ENCODE assay signal across 9 mouse cellular contexts in the genomic region with DNA sequence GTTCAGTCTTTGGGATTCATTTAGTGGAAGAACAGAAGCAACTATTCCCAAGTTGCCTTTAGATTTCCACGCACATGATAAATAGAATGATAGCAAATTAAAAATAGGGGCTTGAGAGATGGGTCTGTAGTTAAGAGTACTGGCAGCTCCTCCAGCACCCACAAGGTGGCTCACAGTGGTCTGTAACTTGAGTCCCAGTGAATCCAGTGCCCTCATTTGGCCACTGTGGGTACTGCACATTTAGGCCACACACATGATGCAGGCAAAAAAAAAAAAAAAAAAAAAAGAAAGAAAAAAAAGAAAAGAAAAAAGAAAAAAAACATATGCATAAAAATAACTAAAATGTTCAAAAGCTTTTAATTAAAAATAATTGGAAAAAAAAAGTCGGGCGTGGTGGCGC. TPM values are rescaled to one million over a fixed set of nuclear protein-coding genes. Genes with fewer than 3 reads are reported as not detected.
A peak's percentile ranks its signal among the peaks of the same experiment; 100 is the strongest.
DNase-seq lines count a peak whose midpoint lies in the region; ATAC-seq and TF ChIP-seq lines count a peak whose summit lies in the region.
"Had no signal": no experiment of that assay in that cellular context is flagged by ENCODE, and none has a peak within 500 bp of the region (broad histone marks: within the 10 kb centered on the region; RNA-seq: fewer than 3 reads in every experiment).

No protein-coding gene starts in this region.

- no peak overlapping the region for H3K27ac ChIP-seq in intestine, postnatal 0 days (ENCODE audit: low read depth, low read length)
- H3K27ac ChIP-seq in intestine, embryonic 15.5 days = no peak overlapping the region
- no peak overlapping the region for H3K27ac ChIP-seq in bone marrow, adult 2 months (ENCODE audit: control insufficient read depth, insufficient read depth, low read depth, low read length, poor library complexity)
- H3K27ac ChIP-seq: embryonic facial prominence, embryonic 13.5 days had no signal

- H3K9me3 ChIP-seq in intestine, postnatal 0 days (ENCODE audit: control insufficient read depth) = no peaks in the 10 kb centered on the region
- H3K9me3 ChIP-seq in intestine, embryonic 15.5 days = no peaks in the 10 kb centered on the region
- H3K9me3 ChIP-seq: embryonic facial prominence, embryonic 13.5 days had no signal

- H3K4me2 ChIP-seq in intestine, postnatal 0 days (replicated peaks; ENCODE audit: low read depth) = no peak overlapping the region
- no peak overlapping the region for H3K4me2 ChIP-seq in intestine, embryonic 15.5 days (replicated peaks)
- H3K4me2 ChIP-seq: embryonic facial prominence, embryonic 13.5 days had no signal

- WGBS in intestine, postnatal 0 days = 42% methylated on average over 4 of the region's 4 CpGs
- WGBS in intestine, embryonic 15.5 days = 33% methylated on average over 4 of the region's 4 CpGs
- WGBS in bone marrow, adult 2 months = 31% methylated on average over 4 of the region's 4 CpGs

- DNase-seq in heart, postnatal 36 days = peak; percentile 83 to 92
- DNase-seq in left cerebral cortex, postnatal 14 days (ENCODE audit: low spot score in 2 of 2) = peak; percentile 98 to 99
- peak; percentile 68 to 87 for DNase-seq in monocyte, adult 2 months (ENCODE audit: low read depth in 1 of 2, low spot score in 2 of 2)
- peak; percentile 98 for DNase-seq in splenic B cell, adult 2 months (ENCODE audit: low read depth, low spot score)

- peak; percentile 91 for TF ChIP-seq CTCF in intestine, postnatal 0 days (IDR thresholded peaks at IDR 0.05; ENCODE audit: low read depth)
- TF ChIP-seq CTCF in bone marrow, adult 2 months (IDR thresholded peaks at IDR 0.05; ENCODE audit: control insufficient read depth, insufficient read depth, low read length) = peak; percentile 87

- no peak overlapping the region for H3K9ac ChIP-seq in intestine, postnatal 0 days (ENCODE audit: low read depth, low read length)
- H3K9ac ChIP-seq in intestine, embryonic 15.5 days = no peak overlapping the region
- H3K9ac ChIP-seq: embryonic facial prominence, embryonic 13.5 days had no signal

- no peaks in the 10 kb centered on the region; the same call in 1 of the 2 replicates for H3K4me1 ChIP-seq in intestine, postnatal 0 days (replicated peaks; ENCODE audit: control insufficient read depth, insufficient read depth, low read length)
- H3K4me1 ChIP-seq in intestine, embryonic 15.5 days (replicated peaks) = peaks cover 13% of the 10 kb centered on the region
- peaks cover 2% of the 10 kb centered on the region; the same call in 1 of the 2 replicates for H3K4me1 ChIP-seq in bone marrow, adult 2 months (ENCODE audit: control insufficient read depth, insufficient read depth, low read length)

- no peak for TF ChIP-seq POLR2A in bone marrow, adult 2 months (IDR thresholded peaks at IDR 0.05; ENCODE audit: borderline replicate concordance, control insufficient read depth, low read depth, low read length)

- no peaks in the 10 kb centered on the region for H3K36me3 ChIP-seq in intestine, postnatal 0 days (ENCODE audit: control insufficient read depth, insufficient read depth)
- no peaks in the 10 kb centered on the region for H3K36me3 ChIP-seq in intestine, embryonic 15.5 days
- H3K36me3 ChIP-seq in splenic B cell, adult 2 months (ENCODE audit: control insufficient read depth, insufficient read depth, low read length, poor library complexity, severe bottlenecking) = no peaks in the 10 kb centered on the region
- H3K36me3 ChIP-seq: embryonic facial prominence, embryonic 13.5 days had no signal

- H3K4me3 ChIP-seq in intestine, postnatal 0 days (ENCODE audit: low read depth, low read length) = no peak overlapping the region
- H3K4me3 ChIP-seq in intestine, embryonic 15.5 days (replicated peaks) = no peak overlapping the region
- no peak overlapping the region for H3K4me3 ChIP-seq in bone marrow, adult 2 months (replicated peaks; ENCODE audit: control insufficient read depth, low read depth, low read length)
- H3K4me3 ChIP-seq: embryonic facial prominence, embryonic 13.5 days had no signal

- intact Hi-C loops in heart, postnatal 36 days (cut with DNase I) = loop anchor here (2.0 kb wide), 1 partner anchor 44 kb away; the partner anchor contains the start of gene Tab1
- intact Hi-C loops in left cerebral cortex, postnatal 14 days (cut with DNase I) = loop anchor here (5.0 to 10.0 kb wide), 2 partner anchors 254 to 614 kb away; partner anchors contain the start of genes Cbx6 and Npcd

- H3K27me3 ChIP-seq in intestine, postnatal 0 days (replicated peaks; ENCODE audit: control insufficient read depth, insufficient read depth, low read length) = peaks cover 10% of the 10 kb centered on the region
- H3K27me3 ChIP-seq in intestine, embryonic 15.5 days (replicated peaks) = peaks cover 25% of the 10 kb centered on the region
- H3K27me3 ChIP-seq in splenic B cell, adult 2 months (ENCODE audit: control insufficient read depth, insufficient read depth, low read length, poor library complexity, severe bottlenecking) = no peaks in the 10 kb centered on the region; the same call in 1 of the 2 replicates

- no peak for ATAC-seq in intestine, postnatal 0 days
- no peak for ATAC-seq in intestine, embryonic 15.5 days
- peak; percentile 69 for ATAC-seq in erythroblast, adult 5-6 weeks (replicated peaks; ENCODE audit: low FRiP score, poor library complexity, severe bottlenecking)

RNA-seq across cellular contexts. Expression of gene Syngr1, which starts 2.5 kb away (rescaled TPM):
- polyA plus RNA-seq in intestine, postnatal 0 days (2015; fragmentation: Nextera tagmentation; extraction: Ambion mirVana) = 6.8 and 10.4 TPM in 2 replicates
- polyA plus RNA-seq in intestine, embryonic 15.5 days (2015; fragmentation: Nextera tagmentation; extraction: Ambion mirVana) = 18.2 and 18.7 TPM in 2 replicates
- polyA plus RNA-seq in bone marrow, adult 2 months (2011; ENCODE audit: insufficient read depth, insufficient read length, low replicate concordance, missing spikeins) = 10.7 and 13.4 TPM in 2 replicates
- 5.8 and 8.6 TPM in 2 replicates for total RNA-seq in erythroblast, adult 5-6 weeks (2015; ENCODE audit: low replicate concordance)
- 6.0 and 7.1 TPM in 2 replicates for total RNA-seq in erythroblast, adult 5-6 weeks (2017; ENCODE audit: low replicate concordance)
- total RNA-seq in heart, postnatal 36 days (2021) = 10 to 100 TPM; 81.8 to 90.5 TPM
- total RNA-seq in left cerebral cortex, postnatal 14 days (2021) = 100 to 1,000 TPM; 534 to 540 TPM

RNA-seq across cellular contexts. Expression of gene Rpl3, which starts 3.0 kb away (rescaled TPM):
- polyA plus RNA-seq in intestine, postnatal 0 days (2015; fragmentation: Nextera tagmentation; extraction: Ambion mirVana) = 436 and 450 TPM in 2 replicates
- 1,109 and 1,134 TPM in 2 replicates for polyA plus RNA-seq in intestine, embryonic 15.5 days (2015; fragmentation: Nextera tagmentation; extraction: Ambion mirVana)
- polyA plus RNA-seq in bone marrow, adult 2 months (2011; ENCODE audit: insufficient read depth, insufficient read length, low replicate concordance, missing spikeins) = 708 and 1,315 TPM in 2 replicates
- 449 and 474 TPM in 2 replicates for total RNA-seq in erythroblast, adult 5-6 weeks (2015; ENCODE audit: low replicate concordance)
- 532 and 676 TPM in 2 replicates for total RNA-seq in erythroblast, adult 5-6 weeks (2017; ENCODE audit: low replicate concordance)
- 100 to 1,000 TPM; 163 to 164 TPM for total RNA-seq in heart, postnatal 36 days (2021)
- 100 to 1,000 TPM; 449 to 461 TPM for total RNA-seq in left cerebral cortex, postnatal 14 days (2021)

RNA-seq across cellular contexts. Expression of gene Tab1, which starts 44.3 kb away (rescaled TPM):
- polyA plus RNA-seq in intestine, postnatal 0 days (2015; fragmentation: Nextera tagmentation; extraction: Ambion mirVana) = 12.6 and 13.6 TPM in 2 replicates
- polyA plus RNA-seq in intestine, embryonic 15.5 days (2015; fragmentation: Nextera tagmentation; extraction: Ambion mirVana) = 28.5 and 29.0 TPM in 2 replicates
- 17.0 and 26.6 TPM in 2 replicates for polyA plus RNA-seq in bone marrow, adult 2 months (2011; ENCODE audit: insufficient read depth, insufficient read length, low replicate concordance, missing spikeins)
- 0.58 and 10.9 TPM in 2 replicates for total RNA-seq in erythroblast, adult 5-6 weeks (2015; ENCODE audit: low replicate concordance)
- total RNA-seq in erythroblast, adult 5-6 weeks (2017; ENCODE audit: low replicate concordance) = 6.5 and 13.5 TPM in 2 replicates
- 10 to 100 TPM; 23.4 to 23.8 TPM for total RNA-seq in heart, postnatal 36 days (2021)
- 10 to 100 TPM; 26.2 to 27.8 TPM for total RNA-seq in left cerebral cortex, postnatal 14 days (2021)

Comparison
In these comparisons a context has a peak if more than half of its experiments do, and no peak if none do; other contexts are left out.
1. RNA of gene Syngr1, which starts 2.5 kb away (total RNA-seq): 534 to 540 TPM in left cerebral cortex, postnatal 14 days and 81.8 to 90.5 TPM in heart, postnatal 36 days; 5.8 to 8.6 TPM in erythroblast, adult 5-6 weeks; every median in the first group is over 4 times any median in the second.
2. Peak in every context shown above with its lines, with median percentiles within 50 percentile points of each other: DNase-seq.